Mouse (Mus musculus) kidney, adult 2 months (tissue): ENCODE data around the gene Tgfbi.

ENCODE experiments used
- CTCF ChIP-seq: fragments of 200-500 bp; conservative IDR thresholded peaks from 2 replicates; pipeline ENCODE4 v1.5.1; 2011; ENCODE audit warnings: low read depth, mild to moderate bottlenecking, control low read depth, low read length, moderate library complexity, mixed read lengths; ENCODE audit not compliant: insufficient read depth, insufficient read length
- POLR2A ChIP-seq: fragments of 200-500 bp; IDR thresholded peaks from one replicate; pipeline ENCODE4 v1.6.1; 2011; ENCODE audit warnings: low read depth, low read length, control low read depth

- TF ChIP-seq CTCF (no peak), POLR2A (no peak)
Observed at GRCm38 (mm10) chr13:56601199-56601598, 8.1 kb upstream of the Tgfbi start.
